Mouse (Mus musculus): ENCODE data around the gene Tmem189.

DNA sequence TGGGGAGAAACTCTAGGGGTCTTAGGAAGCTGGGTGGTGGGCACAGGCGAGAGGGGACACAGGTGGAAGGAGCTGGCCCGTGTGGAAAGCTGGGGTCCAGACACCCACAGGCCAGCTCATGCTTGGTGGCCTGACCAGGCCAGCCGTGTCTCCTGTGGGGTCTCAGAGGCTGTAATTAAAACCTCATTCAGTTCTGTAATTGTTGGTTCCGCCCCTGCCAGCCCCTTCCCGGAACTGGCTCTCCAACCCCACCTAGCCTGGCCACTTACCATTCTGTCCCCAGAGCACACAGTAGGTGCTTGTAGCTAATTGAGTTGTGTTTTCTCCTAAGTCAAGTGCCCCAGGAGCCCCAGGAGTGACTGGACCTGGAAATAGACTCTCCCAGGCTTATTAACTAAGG, 90.4 kb downstream of the Tmem189 start:
- TF ChIP-seq CTCF (IDR thresholded peaks at IDR 0.05; ENCODE audit: low read depth) (no peak), EP300 (IDR thresholded peaks at IDR 0.05; ENCODE audit: low read depth) (no peak)

Measured in heart, postnatal 0 days (tissue).